Mouse (Mus musculus): ENCODE data around the gene 2700097O09Rik. TPM values are rescaled to one million over a fixed set of nuclear protein-coding genes. Genes with fewer than 3 reads are reported as not detected.

2700097O09Rik gene
- polyA plus RNA-seq, 1 experiment, result 0.09 TPM

- no peaks in the 10 kb centered on the region for H3K9me3 ChIP-seq (ENCODE audit: control insufficient read depth, low read length)
- no peak overlapping the region for H3K4me3 ChIP-seq (replicated peaks)
- peaks cover 20% of the 10 kb centered on the region for H3K27me3 ChIP-seq (ENCODE audit: control insufficient read depth)
- no peaks in the 10 kb centered on the region for H3K36me3 ChIP-seq (ENCODE audit: control insufficient read depth)
- peaks cover 9% of the 10 kb centered on the region for H3K4me1 ChIP-seq (ENCODE audit: control insufficient read depth)
- TF ChIP-seq TAL1 (IDR thresholded peaks at IDR 0.05; ENCODE audit: low read length) (no peak), GATA1 (IDR thresholded peaks at IDR 0.05; ENCODE audit: low read length) (no peak)
Measured at GRCm38 (mm10) chr12:54998411-54998810, 81.5 kb downstream of the 2700097O09Rik start.

- Histone ChIP-seq H3K9me3 (ENCODE audit: control insufficient read depth, low read length) (no peaks in the 10 kb centered on the region), H3K4me1 (ENCODE audit: control insufficient read depth) (peaks cover 12% of the 10 kb centered on the region), H3K4me3 (replicated peaks) (no peak overlapping the region), H3K27me3 (ENCODE audit: control insufficient read depth) (peaks cover 20% of the 10 kb centered on the region), H3K36me3 (ENCODE audit: control insufficient read depth) (no peaks in the 10 kb centered on the region)
- TF ChIP-seq TAL1 (IDR thresholded peaks at IDR 0.05; ENCODE audit: low read length), result no peak
- no peak for TF ChIP-seq GATA1 (IDR thresholded peaks at IDR 0.05; ENCODE audit: low read length)
Measured at GRCm38 (mm10) chr12:54996979-54997474, 82.9 kb downstream of the 2700097O09Rik start.

- H3K4me3 ChIP-seq (replicated peaks), result no peak overlapping the region
- no peaks in the 10 kb centered on the region for H3K9me3 ChIP-seq (ENCODE audit: control insufficient read depth, low read length)
- peaks cover 20% of the 10 kb centered on the region for H3K27me3 ChIP-seq (ENCODE audit: control insufficient read depth)
- TF ChIP-seq GATA1 (IDR thresholded peaks at IDR 0.05; ENCODE audit: low read length), result no peak
- TF ChIP-seq TAL1 (IDR thresholded peaks at IDR 0.05; ENCODE audit: low read length), result no peak
- H3K36me3 ChIP-seq (ENCODE audit: control insufficient read depth), result no peaks in the 10 kb centered on the region
- peaks cover 12% of the 10 kb centered on the region for H3K4me1 ChIP-seq (ENCODE audit: control insufficient read depth)
Measured at GRCm38 (mm10) chr12:54995965-54996364, 83.9 kb downstream of the 2700097O09Rik start.

Other genes starting within 250 kb of the 2700097O09Rik start
- 0.02 and 0.17 TPM in 2 replicates for gene Cfl2, start 217.2 kb downstream of the 2700097O09Rik start, polyA plus RNA-seq (2012)
- 0.35 and 1.8 TPM in 2 replicates for gene Gm20403, start 93.6 kb downstream of the 2700097O09Rik start, polyA plus RNA-seq (2012)
- 2.9 and 3.1 TPM in 2 replicates for gene Baz1a, start 65.8 kb downstream of the 2700097O09Rik start, polyA plus RNA-seq (2012)
- 0.44 and 0.72 TPM in 2 replicates for gene Srp54a, start 152 bp upstream of the 2700097O09Rik start, polyA plus RNA-seq (2012)
- 0.79 TPM in 2 replicates for gene Fam177a, start 44.4 kb upstream of the 2700097O09Rik start, polyA plus RNA-seq (2012)
- 2.5 and 3.1 TPM in 2 replicates for gene Srp54b, start 75.0 kb upstream of the 2700097O09Rik start, polyA plus RNA-seq (2012)
- gene 1700047I17Rik2, start 119.5 kb upstream of the 2700097O09Rik start, polyA plus RNA-seq (2012), result not detected in 2 replicates
- 0.13 and 0.14 TPM in 2 replicates for gene Srp54c, start 150.1 kb upstream of the 2700097O09Rik start, polyA plus RNA-seq (2012)
- 0.02 and 0.03 TPM in 2 replicates for gene 1110008L16Rik, start 219.5 kb upstream of the 2700097O09Rik start, polyA plus RNA-seq (2012)
- gene Ppp2r3c, start 222.9 kb upstream of the 2700097O09Rik start, polyA plus RNA-seq (2012), result 0.04 and 0.06 TPM in 2 replicates